17 mouse cellular contexts compared by ENCODE assay signal in genomic region chr5:66220620-66221019, GRCm38 (mm10). TPM values are rescaled to one million over a fixed set of nuclear protein-coding genes. Genes with fewer than 3 reads are reported as not detected.
"Had no signal": no experiment of that assay in that cellular context is flagged by ENCODE, and none has a peak within 500 bp of the region (broad histone marks: within the 10 kb centered on the region; RNA-seq: fewer than 3 reads in every experiment).

No protein-coding gene starts in this region.

- ATAC-seq: lung, postnatal 0 days; midbrain, embryonic 13.5 days had no signal

- DNase-seq: kidney, adult 8-10 months; kidney, postnatal 10 days; kidney, postnatal 4 days; lung, adult 2 months; lung, postnatal 36 days; retina, postnatal 1 day; right cerebral cortex, postnatal 4 days; thymus, adult 18-20 months; thymus, postnatal 14 days had no signal

- H3K9me3 ChIP-seq: limb, embryonic 10.5 days; liver, embryonic 15.5 days; midbrain, embryonic 13.5 days; neural tube, embryonic 13.5 days had no signal

- H3K36me3 ChIP-seq: limb, embryonic 10.5 days; liver, embryonic 15.5 days; midbrain, embryonic 13.5 days; neural tube, embryonic 13.5 days had no signal

- H3K4me3 ChIP-seq: limb, embryonic 10.5 days; liver, embryonic 15.5 days; midbrain, embryonic 13.5 days; neural tube, embryonic 13.5 days had no signal

- H3K4me2 ChIP-seq: liver, embryonic 11.5 days; liver, embryonic 15.5 days; midbrain, embryonic 13.5 days; neural tube, embryonic 13.5 days had no signal

- H3K27ac ChIP-seq: limb, embryonic 10.5 days; liver, embryonic 15.5 days; midbrain, embryonic 13.5 days; neural tube, embryonic 13.5 days had no signal

- H3K9ac ChIP-seq: liver, embryonic 15.5 days; midbrain, embryonic 13.5 days; neural tube, embryonic 13.5 days had no signal

- H3K27me3 ChIP-seq: liver, embryonic 15.5 days; midbrain, embryonic 13.5 days; neural tube, embryonic 13.5 days had no signal

RNA-seq across cellular contexts. Expression of gene Nsun7, which starts 39.1 kb away (rescaled TPM):
- total RNA-seq: megakaryocyte progenitor cell, adult 5-6 weeks; monocyte, adult 5-6 weeks had no signal
- polyA plus RNA-seq: liver, embryonic 11.5 days; liver, embryonic 15.5 days had no signal
